Mouse (Mus musculus) stomach, postnatal 0 days (tissue): Measurements from ENCODE around the gene Zbtb8b. TPM values are rescaled to one million over a fixed set of nuclear protein-coding genes. Genes with fewer than 3 reads are reported as not detected.

Experiments
- ATAC-seq: fragments of 200-750 bp; cut with Nextera tagmentation; 2 replicates; pipeline ENCODE4 v1.8.0; 2017; ENCODE audit not compliant: low FRiP score, low TSS enrichment
- DNase-seq: peaks from one replicate; pipeline ENCODE4 v3.0.0-alpha.2; 2016; ENCODE audit warnings: low spot score
- H3K27ac ChIP-seq: fragments of 300-500 bp; sonication (generic); replicated peaks from 2 replicates; pipeline ENCODE4 v1.5.1; 2014; ENCODE audit warnings: mild to moderate bottlenecking, control low read depth
- H3K27me3 ChIP-seq: fragments of 300-500 bp; sonication (generic); 2 replicates; pipeline ENCODE4 v1.6.1; 2014; ENCODE audit warnings: low read length; ENCODE audit not compliant: control insufficient read depth, insufficient read depth
- H3K36me3 ChIP-seq: fragments of 300-500 bp; sonication (generic); 2 replicates; pipeline ENCODE4 v1.6.1; 2014; ENCODE audit warnings: low read length, mixed read lengths; ENCODE audit not compliant: control insufficient read depth, insufficient read depth
- H3K4me1 ChIP-seq: fragments of 300-500 bp; sonication (generic); replicated peaks from 2 replicates; pipeline ENCODE4 v1.6.1; 2014; ENCODE audit warnings: antibody characterized with exemption; ENCODE audit not compliant: control insufficient read depth, insufficient read depth
- H3K4me2 ChIP-seq: fragments of 300-500 bp; sonication (generic); replicated peaks from 2 replicates; pipeline ENCODE4 v1.6.1; 2014; ENCODE audit warnings: low read depth, mild to moderate bottlenecking, control low read depth, moderate library complexity
- H3K4me3 ChIP-seq: fragments of 300-500 bp; sonication (generic); 2 replicates; pipeline ENCODE4 v1.5.1; 2014; ENCODE audit warnings: low read depth, low read length, control low read depth
- H3K9ac ChIP-seq: fragments of 300-500 bp; sonication (generic); 2 replicates; pipeline ENCODE4 v1.6.1; 2014; ENCODE audit warnings: mild to moderate bottlenecking, low read length, control low read depth, mixed read lengths
- H3K9me3 ChIP-seq: fragments of 300-500 bp; sonication (generic); 2 replicates; pipeline ENCODE4 v1.6.1; 2016; ENCODE audit warnings: low read length; ENCODE audit not compliant: control insufficient read depth
- CTCF ChIP-seq: IDR thresholded peaks from 2 replicates; pipeline ENCODE4 v1.5.1; 2016; ENCODE audit warnings: antibody characterized with exemption, low read depth, mild to moderate bottlenecking, moderate library complexity
- EP300 ChIP-seq: optimal IDR thresholded peaks from 2 replicates; pipeline ENCODE3; 2016; ENCODE audit warnings: antibody characterized with exemption
- WGBS: fragments of 180-500 bp; shearing (Covaris S2); extraction: QIAGEN DNeasy Blood & Tissue Kit; methylation state at CpG from one replicate; pipeline ENCODE4 v1.1.7; 2014; 5-methylcytosine and 5-hydroxymethylcytosine counted together
- polyA plus RNA-seq: library from polyadenylated mRNA; unstranded; fragments of >200 nt; fragmentation: Nextera tagmentation; extraction: Ambion mirVana; gene quantifications from 2 replicates; pipeline ENCODE4 v1.2.1, GENCODE M21; 2015

Gene Zbtb8b
- 0.68 and 0.72 TPM in 2 replicates for polyA plus RNA-seq

DNA sequence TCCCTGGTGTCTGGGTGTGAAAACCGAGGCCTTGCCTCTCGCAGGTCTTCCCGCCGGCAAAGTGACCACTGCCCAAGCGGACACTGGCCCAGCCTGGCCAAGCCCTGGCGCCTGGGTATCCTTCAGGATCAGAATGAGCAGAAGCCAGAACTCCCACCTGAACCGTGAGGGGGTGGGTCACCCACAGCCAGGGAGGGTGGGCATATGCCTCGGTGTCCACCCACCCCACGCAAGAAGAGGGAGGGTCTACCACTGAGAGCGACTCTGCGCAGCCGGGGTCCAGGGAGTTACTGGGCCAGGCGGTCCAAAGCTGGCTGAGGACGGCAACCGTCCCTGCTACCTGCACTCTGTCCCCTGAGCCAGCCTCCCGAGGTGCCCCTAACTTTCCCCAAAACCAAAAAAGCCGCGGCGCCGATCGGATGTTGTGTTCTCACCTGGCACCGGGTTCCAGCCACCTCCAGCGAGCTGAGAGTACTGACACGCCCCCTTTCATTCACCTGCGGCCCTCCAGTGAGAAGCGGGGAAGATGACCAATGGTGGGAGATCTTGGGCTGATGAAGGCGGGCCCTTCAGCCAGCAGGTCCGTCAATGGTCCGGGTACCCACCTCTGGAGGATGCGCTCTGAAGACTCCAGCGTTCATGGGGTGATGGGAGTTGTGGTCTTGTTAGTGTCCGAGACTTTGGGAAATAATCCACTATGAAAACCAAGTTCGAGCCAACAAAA, at the start of gene Zbtb8b:
Zbtb8b (minus strand) TSS at position 514 of the 724 bp plus-strand sequence.
- Histone ChIP-seq H3K4me1 (no peaks in the 10 kb centered on the region), H3K9me3 (no peaks in the 10 kb centered on the region), H3K9ac (peak within 1 kb of the TSS; percentile 47), H3K27me3 (no peaks in the 10 kb centered on the region), H3K4me3 (peak within 1 kb of the TSS; percentile 36), H3K27ac (no peak within 1 kb of the TSS), H3K4me2 (peak within 1 kb of the TSS; percentile 61), H3K36me3 (no peaks in the 10 kb centered on the region)
- DNase-seq (peak; percentile 75), ATAC-seq (peak; percentile 83)
- WGBS, result 4% methylated on average over 33 of the region's 33 CpGs
- no peak for TF ChIP-seq EP300
- TF ChIP-seq CTCF, result no peak

DNA sequence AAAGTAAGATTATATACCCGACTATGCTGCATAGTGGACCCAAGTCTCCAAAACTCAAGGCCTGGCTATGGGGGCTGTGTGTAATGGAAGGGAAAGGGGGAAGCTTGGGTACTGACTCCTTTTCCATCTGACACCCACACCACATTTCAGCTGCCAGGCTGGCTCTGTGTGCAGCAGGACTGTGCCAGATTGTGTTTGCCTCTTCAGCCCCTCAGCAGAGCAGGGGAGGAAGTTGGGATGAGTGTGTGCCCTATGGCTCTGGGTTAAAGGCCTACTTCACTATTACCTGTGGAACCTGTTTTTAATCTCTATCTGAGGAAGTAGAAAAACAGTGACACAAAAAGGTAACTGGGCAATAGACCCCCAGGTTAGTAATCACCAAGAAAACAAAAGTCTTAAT, 40.4 kb upstream of the Zbtb8b start:
- ATAC-seq, result peak; percentile 81

GRCm38 (mm10) chr4:129479863-129480262, 39.2 kb upstream of the Zbtb8b start:
- peaks cover 17% of the 10 kb centered on the region for H3K36me3 ChIP-seq
- WGBS, result 82% methylated on average over 3 of the region's 3 CpGs
- no peak for ATAC-seq

More for the DNA sequence above, 40.4 kb upstream of the Zbtb8b start:
- 86% methylated on average over 1 of the region's 1 CpGs for WGBS
- H3K4me1 ChIP-seq, result no peaks in the 10 kb centered on the region
- peaks cover 19% of the 10 kb centered on the region; the same call in 1 of the 2 replicates for H3K36me3 ChIP-seq
- H3K9me3 ChIP-seq, result no peaks in the 10 kb centered on the region
- no peak for DNase-seq
- no peak overlapping the region for H3K9ac ChIP-seq
- H3K27me3 ChIP-seq, result no peaks in the 10 kb centered on the region
- no peak overlapping the region for H3K4me3 ChIP-seq
- peak overlapping the region; percentile 58 for H3K27ac ChIP-seq
- no peak for TF ChIP-seq EP300
- no peak for TF ChIP-seq CTCF
- H3K4me2 ChIP-seq, result no peak overlapping the region

DNA sequence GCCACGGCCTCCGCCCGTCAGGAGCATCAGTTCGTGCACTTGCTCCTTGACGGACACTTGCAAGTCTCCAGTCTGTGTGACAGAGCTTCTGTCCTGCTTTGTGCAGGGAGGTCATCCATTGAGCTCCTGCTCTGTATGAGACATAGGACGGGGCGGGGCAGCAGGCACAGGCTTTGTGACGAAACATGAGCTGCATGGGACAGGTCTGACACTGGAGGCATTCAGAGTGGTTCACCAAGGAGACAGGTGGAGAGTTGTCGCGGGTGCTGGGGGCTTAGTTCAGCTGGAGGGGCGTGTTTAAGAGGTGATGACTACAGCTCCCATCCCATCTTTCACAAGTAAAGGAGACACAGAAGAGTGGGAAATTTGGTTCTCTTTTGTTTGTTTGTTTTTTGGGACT, 35.4 kb upstream of the Zbtb8b start:
- DNase-seq (no peak), ATAC-seq (no peak)
- Histone ChIP-seq H3K9ac (no peak overlapping the region), H3K4me1 (no peaks in the 10 kb centered on the region), H3K27me3 (no peaks in the 10 kb centered on the region), H3K36me3 (peaks cover 33% of the 10 kb centered on the region), H3K9me3 (no peaks in the 10 kb centered on the region), H3K27ac (no peak overlapping the region), H3K4me3 (no peak overlapping the region), H3K4me2 (no peak overlapping the region)
- TF ChIP-seq CTCF (no peak), EP300 (no peak)
- WGBS, result 91% methylated on average over 11 of the region's 11 CpGs

More at GRCm38 (mm10) chr4:129479863-129480262, 39.2 kb upstream of the Zbtb8b start:
- Histone ChIP-seq H3K4me2 (no peak overlapping the region), H3K27ac (no peak overlapping the region), H3K27me3 (no peaks in the 10 kb centered on the region), H3K9me3 (no peaks in the 10 kb centered on the region), H3K9ac (no peak overlapping the region), H3K4me3 (no peak overlapping the region), H3K4me1 (no peaks in the 10 kb centered on the region)
- TF ChIP-seq CTCF, result no peak
- TF ChIP-seq EP300, result no peak
- no peak for DNase-seq

GRCm38 (mm10) chr4:129464286-129464815, 23.7 kb upstream of the Zbtb8b start:
- peaks cover 3% of the 10 kb centered on the region; the same call in 1 of the 2 replicates for H3K4me1 ChIP-seq
- H3K4me2 ChIP-seq, result no peak overlapping the region
- no peak for DNase-seq
- H3K27me3 ChIP-seq, result no peaks in the 10 kb centered on the region
- H3K4me3 ChIP-seq, result no peak overlapping the region
- H3K36me3 ChIP-seq, result peaks cover 20% of the 10 kb centered on the region
- WGBS, result 66% methylated on average over 4 of the region's 4 CpGs
- no peaks in the 10 kb centered on the region for H3K9me3 ChIP-seq
- H3K9ac ChIP-seq, result no peak overlapping the region
- no peak overlapping the region for H3K27ac ChIP-seq
- no peak for TF ChIP-seq EP300
- TF ChIP-seq CTCF, result no peak
- no peak for ATAC-seq
